ENCODE assay signal across 10 mouse cellular contexts in the genomic region with DNA sequence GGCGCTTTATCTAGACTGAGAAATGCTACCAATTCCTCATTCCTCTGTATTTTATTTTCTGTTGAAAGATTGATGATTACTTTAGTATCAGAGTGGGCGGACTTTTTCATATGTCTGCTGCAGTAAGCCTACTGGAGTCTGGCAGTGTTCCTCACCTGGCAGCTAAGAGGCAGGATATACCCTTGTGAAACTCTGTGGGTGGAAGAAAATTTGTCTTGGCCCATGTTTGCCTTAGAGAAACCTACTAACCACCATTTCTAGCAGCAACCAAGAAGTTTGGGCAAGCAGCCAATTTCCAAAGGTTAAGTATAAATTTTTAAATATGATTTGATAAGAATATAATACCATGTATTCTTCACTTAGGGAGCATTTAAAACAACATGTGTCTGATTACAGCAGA.
DNase-seq lines count a peak whose midpoint lies in the region; ATAC-seq lines count a peak whose summit lies in the region.
"Had no signal": no experiment of that assay in that cellular context is flagged by ENCODE, and none has a peak within 500 bp of the region (broad histone marks: within the 10 kb centered on the region; RNA-seq: fewer than 3 reads in every experiment).

No protein-coding gene starts in this region.

- ATAC-seq in megakaryocyte progenitor cell, adult 5-6 weeks (replicated peaks; ENCODE audit: poor library complexity) = no peak
- ATAC-seq: intestine, embryonic 15.5 days had no signal

- DNase-seq in left cerebral cortex, adult 18-20 months (ENCODE audit: low spot score in 2 of 2) = peak; percentile 12 to 17
- DNase-seq in left cerebral cortex, adult 11 months (ENCODE audit: low spot score) = no peak
- DNase-seq in adipocyte (ENCODE audit: low spot score) = peak; percentile 59
- DNase-seq in layer of hippocampus, adult 18-20 months (ENCODE audit: low spot score in 2 of 2) = peak; percentile 18 to 48
- peak; percentile 24 for DNase-seq in lung, postnatal 25 days (ENCODE audit: low spot score)
- DNase-seq in testis, postnatal 14 days (ENCODE audit: low spot score) = no peak
- no peak for DNase-seq in spleen, adult 18-20 months
- DNase-seq: adrenal gland, postnatal 14 days had no signal

Comparison
In these comparisons a context has a peak if more than half of its experiments do, and no peak if none do; other contexts are left out.
1. DNase-seq: peak in left cerebral cortex, adult 18-20 months (2 of 2), adipocyte (single experiment), layer of hippocampus, adult 18-20 months (2 of 2) and lung, postnatal 25 days (single experiment); none in left cerebral cortex, adult 11 months (single experiment), testis, postnatal 14 days (single experiment) and spleen, adult 18-20 months (0 of 2).